Mouse (Mus musculus) neural tube, embryonic 11.5 days (tissue): ENCODE measurements around the gene Tbcd. TPM values are rescaled to one million over a fixed set of nuclear protein-coding genes. Genes with fewer than 3 reads are reported as not detected.

Experiments
- ATAC-seq: fragments of 200-750 bp; cut with Nextera tagmentation; 2 replicates; pipeline ENCODE4 v1.8.0; 2017; ENCODE audit warnings: moderate number of reproducible peaks, mild to moderate bottlenecking, moderate TSS enrichment, moderate library complexity; ENCODE audit not compliant: insufficient read depth, low FRiP score, low TSS enrichment
- DNase-seq: peaks from one replicate; pipeline ENCODE4 v3.0.0-alpha.2; 2015; ENCODE audit warnings: low spot score
- H3K27ac ChIP-seq: fragments of 300-500 bp; sonication (generic); 2 replicates; pipeline ENCODE4 v1.5.1; 2014; ENCODE audit warnings: low read depth, mild to moderate bottlenecking, low read length
- H3K27me3 ChIP-seq: fragments of 300-500 bp; sonication (generic); 2 replicates; pipeline ENCODE4 v1.6.1; 2014; ENCODE audit warnings: mild to moderate bottlenecking, low read length, mixed read lengths; ENCODE audit not compliant: control insufficient read depth, insufficient read depth
- H3K36me3 ChIP-seq: fragments of 300-500 bp; sonication (generic); 2 replicates; pipeline ENCODE4 v1.6.1; 2014; ENCODE audit warnings: mild to moderate bottlenecking, low read length, moderate library complexity, mixed read lengths; ENCODE audit not compliant: control insufficient read depth, insufficient read depth
- H3K4me1 ChIP-seq: fragments of 300-500 bp; sonication (generic); 2 replicates; pipeline ENCODE4 v1.6.1; 2014; ENCODE audit warnings: low read length, mixed read lengths; ENCODE audit not compliant: control insufficient read depth, insufficient read depth
- H3K4me2 ChIP-seq: fragments of 300-500 bp; sonication (generic); 2 replicates; pipeline ENCODE4 v1.6.1; 2014; ENCODE audit warnings: low read depth, mild to moderate bottlenecking, moderate library complexity
- H3K4me3 ChIP-seq: fragments of 300-500 bp; sonication (generic); 2 replicates; pipeline ENCODE4 v1.5.1; 2014; ENCODE audit warnings: low read depth, low read length
- H3K9ac ChIP-seq: fragments of 300-500 bp; sonication (generic); 2 replicates; pipeline ENCODE4 v1.6.1; 2014; ENCODE audit warnings: mild to moderate bottlenecking, low read length
- H3K9me3 ChIP-seq: fragments of 300-500 bp; sonication (generic); 2 replicates; pipeline ENCODE4 v1.6.1; 2016; ENCODE audit warnings: low read length; ENCODE audit not compliant: control insufficient read depth
- WGBS: fragments of 180-500 bp; shearing (Covaris S2); extraction: QIAGEN DNeasy Blood & Tissue Kit; methylation state at CpG from one replicate; pipeline ENCODE4 v1.1.7; 2014; 5-methylcytosine and 5-hydroxymethylcytosine counted together
- polyA plus RNA-seq: library from polyadenylated mRNA; unstranded; fragments of >200 nt; fragmentation: Nextera tagmentation; extraction: Ambion mirVana; gene quantifications from 2 replicates; pipeline ENCODE4 v1.2.1, GENCODE M21; 2014

Gene Tbcd
- polyA plus RNA-seq, 1 experiment from 2014 or later = 51.6 TPM

GRCm38 (mm10) chr11:121552167-121552566 is 100.4 kb downstream of the Tbcd start:
- Histone ChIP-seq H3K4me2 (no peak overlapping the region), H3K27ac (no peak overlapping the region), H3K9me3 (no peaks in the 10 kb centered on the region), H3K4me3 (no peak overlapping the region), H3K27me3 (no peaks in the 10 kb centered on the region), H3K36me3 (no peaks in the 10 kb centered on the region), H3K9ac (no peak overlapping the region), H3K4me1 (peaks cover 18% of the 10 kb centered on the region)
- ATAC-seq (no peak), DNase-seq (no peak)
- 87% methylated on average over 4 of the region's 4 CpGs for WGBS

GRCm38 (mm10) chr11:121552846-121553457 is 101.2 kb downstream of the Tbcd start:
- ATAC-seq (no peak), DNase-seq (no peak)
- no peaks in the 10 kb centered on the region for H3K9me3 ChIP-seq
- peaks cover 18% of the 10 kb centered on the region for H3K4me1 ChIP-seq
- no peaks in the 10 kb centered on the region for H3K36me3 ChIP-seq
- H3K27ac ChIP-seq = no peak overlapping the region
- WGBS = 92% methylated on average over 7 of the region's 7 CpGs
- H3K4me3 ChIP-seq = no peak overlapping the region
- no peak overlapping the region for H3K4me2 ChIP-seq
- no peaks in the 10 kb centered on the region for H3K27me3 ChIP-seq
- no peak overlapping the region for H3K9ac ChIP-seq

GRCm38 (mm10) chr11:121553458-121553857 is 101.7 kb downstream of the Tbcd start:
- DNase-seq = no peak
- ATAC-seq = no peak
- no peaks in the 10 kb centered on the region for H3K27me3 ChIP-seq
- no peak overlapping the region for H3K9ac ChIP-seq
- H3K27ac ChIP-seq = no peak overlapping the region
- H3K9me3 ChIP-seq = no peaks in the 10 kb centered on the region
- H3K36me3 ChIP-seq = no peaks in the 10 kb centered on the region
- H3K4me3 ChIP-seq = no peak overlapping the region
- WGBS = 92% methylated on average over 3 of the region's 3 CpGs
- H3K4me2 ChIP-seq = no peak overlapping the region
- peaks cover 18% of the 10 kb centered on the region for H3K4me1 ChIP-seq

GRCm38 (mm10) chr11:121556727-121557126 is 105.0 kb downstream of the Tbcd start:
- 77% methylated on average over 1 of the region's 1 CpGs for WGBS
- Histone ChIP-seq H3K4me2 (no peak overlapping the region), H3K4me3 (no peak overlapping the region), H3K9me3 (no peaks in the 10 kb centered on the region), H3K27me3 (no peaks in the 10 kb centered on the region), H3K36me3 (no peaks in the 10 kb centered on the region), H3K9ac (no peak overlapping the region), H3K4me1 (no peaks in the 10 kb centered on the region), H3K27ac (no peak overlapping the region)
- no peak for ATAC-seq
- no peak for DNase-seq

- no peaks in the 10 kb centered on the region for H3K36me3 ChIP-seq
- 90% methylated on average over 1 of the region's 1 CpGs for WGBS
- H3K4me3 ChIP-seq = no peak overlapping the region
- H3K4me1 ChIP-seq = no peaks in the 10 kb centered on the region
- H3K4me2 ChIP-seq = no peak overlapping the region
- no peak overlapping the region for H3K9ac ChIP-seq
- ATAC-seq = no peak
- H3K27ac ChIP-seq = no peak overlapping the region
- no peaks in the 10 kb centered on the region for H3K27me3 ChIP-seq
- DNase-seq = no peak
- H3K9me3 ChIP-seq = no peaks in the 10 kb centered on the region
Observed at GRCm38 (mm10) chr11:121557946-121558345, 106.2 kb downstream of the Tbcd start.

- H3K9me3 ChIP-seq = no peaks in the 10 kb centered on the region
- H3K4me1 ChIP-seq = no peaks in the 10 kb centered on the region
- H3K36me3 ChIP-seq = no peaks in the 10 kb centered on the region
- DNase-seq (no peak), ATAC-seq (no peak)
- 89% methylated on average over 3 of the region's 3 CpGs for WGBS
- no peak overlapping the region for H3K9ac ChIP-seq
- no peak overlapping the region for H3K4me2 ChIP-seq
- H3K4me3 ChIP-seq = no peak overlapping the region
- no peak overlapping the region for H3K27ac ChIP-seq
- no peaks in the 10 kb centered on the region for H3K27me3 ChIP-seq
Observed at GRCm38 (mm10) chr11:121558522-121558921, 106.8 kb downstream of the Tbcd start.

- Histone ChIP-seq H3K27me3 (no peaks in the 10 kb centered on the region), H3K4me1 (no peaks in the 10 kb centered on the region), H3K4me2 (no peak overlapping the region), H3K36me3 (no peaks in the 10 kb centered on the region), H3K4me3 (no peak overlapping the region), H3K27ac (no peak overlapping the region), H3K9ac (no peak overlapping the region), H3K9me3 (no peaks in the 10 kb centered on the region)
- ATAC-seq = no peak
- WGBS = 87% methylated on average over 4 of the region's 4 CpGs
- DNase-seq = no peak
Observed at GRCm38 (mm10) chr11:121559527-121560293, 108.0 kb downstream of the Tbcd start.

- H3K27ac ChIP-seq = no peak overlapping the region
- no peak for DNase-seq
- no peaks in the 10 kb centered on the region for H3K4me1 ChIP-seq
- H3K9ac ChIP-seq = no peak overlapping the region
- H3K9me3 ChIP-seq = no peaks in the 10 kb centered on the region
- H3K27me3 ChIP-seq = no peaks in the 10 kb centered on the region
- no peak overlapping the region for H3K4me2 ChIP-seq
- ATAC-seq = no peak
- H3K4me3 ChIP-seq = no peak overlapping the region
- no peaks in the 10 kb centered on the region for H3K36me3 ChIP-seq
- 74% methylated on average over 7 of the region's 7 CpGs for WGBS
Observed at GRCm38 (mm10) chr11:121560294-121560663, 108.5 kb downstream of the Tbcd start.

- H3K9ac ChIP-seq = no peak overlapping the region
- H3K4me2 ChIP-seq = no peak overlapping the region
- no peaks in the 10 kb centered on the region for H3K27me3 ChIP-seq
- no peak overlapping the region for H3K4me3 ChIP-seq
- no peaks in the 10 kb centered on the region for H3K36me3 ChIP-seq
- no peak for DNase-seq
- no peaks in the 10 kb centered on the region for H3K9me3 ChIP-seq
- no peaks in the 10 kb centered on the region for H3K4me1 ChIP-seq
- 93% methylated on average over 5 of the region's 5 CpGs for WGBS
- no peak overlapping the region for H3K27ac ChIP-seq
- ATAC-seq = no peak
Observed at GRCm38 (mm10) chr11:121563312-121563711, 111.6 kb downstream of the Tbcd start.
